In genomic region chr11:55291901-55292300, GRCm38 (mm10) we compare ENCODE assay signal across 14 mouse cellular contexts. TPM values are rescaled to one million over a fixed set of nuclear protein-coding genes. Genes with fewer than 3 reads are reported as not detected.
DNase-seq lines count a peak whose midpoint lies in the region.
"Had no signal": no experiment of that assay in that cellular context is flagged by ENCODE, and none has a peak within 500 bp of the region (broad histone marks: within the 10 kb centered on the region; RNA-seq: fewer than 3 reads in every experiment).

No protein-coding gene starts in this region.

- DNase-seq in adrenal gland, adult 2 months, result peak; percentile 39
- DNase-seq in adrenal gland, postnatal 25 days, result no peak
- peak; percentile 13 for DNase-seq in adrenal gland, postnatal 14 days
- DNase-seq in adrenal gland, postnatal 10 days, result no peak
- DNase-seq in 3T3-L1 (ENCODE audit: low read depth, low spot score), result peak; percentile 67
- no peak for DNase-seq in neural tube, embryonic 10.5 days (ENCODE audit: extremely low spot score, low spot score)
- DNase-seq: cerebellum, adult 11-12 months; cerebellum, adult 2 months; cerebellum, adult 9-10 months; cerebellum, postnatal 10 days; cerebellum, postnatal 25 days; forebrain, postnatal 0 days had no signal

RNA-seq across cellular contexts. Expression of gene Fat2, which starts 44.5 kb away (rescaled TPM):
- under 1 TPM; 0.10 to 0.14 TPM for total RNA-seq in adrenal gland, adult 2 months (2021)
- polyA plus RNA-seq in adrenal gland, adult 2 months (2012; rRNA removed), result 0.01 TPM in 1 of 2 replicates, not detected in the other
- 0.19 TPM in 1 of 2 replicates, not detected in the other for total RNA-seq in adrenal gland, postnatal 25 days (2021)
- total RNA-seq in adrenal gland, postnatal 14 days (2021), result 0.11 and 0.56 TPM in 2 replicates
- total RNA-seq in adrenal gland, postnatal 10 days (2021), result under 1 TPM; 0.03 to 0.09 TPM
- polyA plus RNA-seq: activated CD4-positive, CD25-positive, alpha-beta regulatory T cell, adult 4 months; forebrain, embryonic 13.5 days had no signal

Comparison
In these comparisons a context has a peak if more than half of its experiments do, and no peak if none do; other contexts are left out.
1. DNase-seq: peak in adrenal gland, adult 2 months (single experiment), adrenal gland, postnatal 14 days (single experiment) and 3T3-L1 (single experiment); none in adrenal gland, postnatal 25 days (single experiment), adrenal gland, postnatal 10 days (single experiment) and neural tube, embryonic 10.5 days (single experiment).